Mouse (Mus musculus) liver, embryonic 14.5 days (tissue): ENCODE measurements at regions not wholly inside any gene's neighbourhood (a gene's known extent, or its start where the extent isn't known, plus 50 kb on each side); places are given as distances from the start of the nearest gene placed in this dataset.

Experiments
- ATAC-seq: fragments of 200-750 bp; cut with Nextera tagmentation; 2 replicates; pipeline ENCODE4 v1.8.0; 2017; ENCODE audit warnings: moderate number of reproducible peaks, mild to moderate bottlenecking, moderate library complexity; ENCODE audit not compliant: insufficient read depth
- DNase-seq, 3 experiments: peaks; one replicate each; pipeline ENCODE4 v3.0.0-alpha.2; 2012 to 2013; ENCODE audit warnings: low read depth in 3 of 3, low spot score in 3 of 3
- H3K27ac ChIP-seq: fragments of 300-500 bp; sonication (generic); 2 replicates; pipeline ENCODE4 v1.5.1; 2014; ENCODE audit warnings: moderate library complexity, mild to moderate bottlenecking, control low read depth, inconsistent platforms
- H3K27me3 ChIP-seq: fragments of 300-500 bp; sonication (generic); 2 replicates; pipeline ENCODE4 v1.6.1; 2014; ENCODE audit warnings: mild to moderate bottlenecking, low read length, moderate library complexity; ENCODE audit not compliant: control insufficient read depth, insufficient read depth
- H3K36me3 ChIP-seq: fragments of 300-500 bp; sonication (generic); replicated peaks from 2 replicates; pipeline ENCODE4 v1.6.1; 2014; ENCODE audit warnings: low read depth; ENCODE audit not compliant: control insufficient read depth, insufficient read depth
- H3K4me1 ChIP-seq, 2 experiments: fragments of 200-500 bp in 1 of 2; fragments of 300-500 bp in 1 of 2; sonication (generic) in 1 of 2; replicated peaks; 2 replicates each; pipeline ENCODE4 v1.6.1; 2012 to 2014; ENCODE audit warnings: antibody characterized with exemption in 1 of 2, inconsistent platforms in 1 of 2, low read length in 1 of 2; ENCODE audit not compliant: control insufficient read depth in 2 of 2, insufficient read depth in 2 of 2
- H3K4me2 ChIP-seq: fragments of 300-500 bp; sonication (generic); 2 replicates; pipeline ENCODE4 v1.6.1; 2014; ENCODE audit warnings: low read depth, mild to moderate bottlenecking, control low read depth, moderate library complexity
- H3K4me3 ChIP-seq, 2 experiments: fragments of 200-500 bp in 1 of 2; fragments of 300-500 bp in 1 of 2; sonication (generic) in 1 of 2; 2 replicates each; pipeline ENCODE4 v1.5.1; 2012 to 2014; ENCODE audit warnings: low read depth in 2 of 2, low read length in 2 of 2, mild to moderate bottlenecking in 2 of 2, control low read depth in 1 of 2, inconsistent platforms in 1 of 2, moderate library complexity in 1 of 2; ENCODE audit not compliant: insufficient read depth in 1 of 2
- H3K9ac ChIP-seq: fragments of 300-500 bp; sonication (generic); replicated peaks from 2 replicates; pipeline ENCODE4 v1.6.1; 2014; ENCODE audit warnings: mild to moderate bottlenecking, control low read depth, moderate library complexity
- H3K9me3 ChIP-seq: fragments of 300-500 bp; sonication (generic); 2 replicates; pipeline ENCODE4 v1.6.1; 2016; ENCODE audit warnings: low read length, mixed read lengths; ENCODE audit not compliant: control insufficient read depth
- CTCF ChIP-seq: IDR thresholded peaks from 2 replicates; pipeline ENCODE4 v1.5.1; 2016; ENCODE audit warnings: antibody characterized with exemption, low read depth, control low read depth
- EP300 ChIP-seq: IDR thresholded peaks from 2 replicates; pipeline ENCODE4 v1.6.1; 2016; ENCODE audit warnings: antibody characterized with exemption, low read depth
- WGBS: fragments of 180-500 bp; shearing (Covaris S2); extraction: QIAGEN DNeasy Blood & Tissue Kit; methylation state at CpG from one replicate; pipeline ENCODE4 v1.1.7; 2014; ENCODE audit not compliant: insufficient replicate concordance; 5-methylcytosine and 5-hydroxymethylcytosine counted together

DNA sequence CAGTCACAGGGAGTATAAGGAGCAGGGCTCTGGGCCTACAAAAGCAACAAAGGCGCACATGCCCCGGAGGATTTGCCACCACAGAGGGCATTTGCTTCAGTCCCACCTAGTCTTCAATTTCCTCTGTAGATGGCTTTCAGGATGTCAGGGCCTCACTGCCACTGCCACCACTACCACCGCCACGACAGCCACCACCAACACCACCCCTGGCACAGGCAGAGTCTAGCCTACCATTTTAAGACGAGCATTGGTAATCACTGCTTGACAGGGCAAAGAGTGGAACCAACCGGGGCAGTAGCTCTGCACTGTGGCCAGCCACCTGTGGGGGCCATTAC lies 132.3 kb upstream of the Zfp703 start:
- Histone ChIP-seq H3K9ac (no peak overlapping the region), H3K4me3 (no peak overlapping the region), H3K27me3 (no peaks in the 10 kb centered on the region), H3K27ac (no peak overlapping the region), H3K4me2 (no peak overlapping the region), H3K36me3 (no peaks in the 10 kb centered on the region), H3K9me3 (no peaks in the 10 kb centered on the region), H3K4me1 (peaks cover 0 to 11% of the 10 kb centered on the region in 2 experiments; a peak in 1 of 4 replicates)
- 68% methylated on average over 6 of the region's 6 CpGs for WGBS
- ATAC-seq (no peak), DNase-seq (no peak)
- TF ChIP-seq CTCF, result no peak
- TF ChIP-seq EP300, result no peak

DNA sequence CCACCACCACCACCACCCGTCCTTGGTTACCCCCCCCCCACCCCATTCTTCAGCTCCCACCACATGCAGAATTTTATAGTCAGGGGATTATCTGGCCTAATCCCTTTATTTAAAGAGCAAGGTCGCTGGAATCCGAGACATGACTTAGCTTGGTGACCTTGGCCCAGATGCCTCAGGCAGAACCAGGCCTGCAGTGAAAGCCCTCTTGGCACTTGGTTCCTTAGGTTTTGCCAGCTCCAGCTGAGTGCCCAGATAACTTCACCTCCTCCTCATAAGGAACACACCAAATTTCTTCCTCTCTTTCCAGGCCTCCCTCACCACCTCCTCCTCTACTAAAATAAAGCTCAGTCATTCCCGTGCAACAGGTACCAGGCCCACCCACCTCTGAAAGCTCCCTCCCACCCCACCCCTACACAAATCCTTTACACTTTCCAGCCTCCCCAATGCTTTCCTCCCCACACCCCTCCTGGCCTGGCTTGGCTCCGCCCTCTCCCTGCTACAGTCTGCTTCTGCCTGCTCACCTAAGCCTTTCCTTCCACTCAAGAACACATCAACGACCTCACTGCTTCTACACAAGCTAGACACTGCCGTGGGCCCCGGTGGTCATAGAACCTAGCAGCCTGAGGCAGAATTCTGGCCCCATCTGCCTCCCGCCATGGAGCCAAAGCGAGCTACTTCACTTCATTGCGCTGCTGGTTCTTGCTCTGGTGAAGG lies 131.5 kb upstream of the Zfp703 start:
- H3K9ac ChIP-seq, result no peak overlapping the region
- TF ChIP-seq CTCF (no peak), EP300 (no peak)
- no peak overlapping the region for H3K4me2 ChIP-seq
- H3K4me3 ChIP-seq, result no peak overlapping the region
- H3K27me3 ChIP-seq, result no peaks in the 10 kb centered on the region
- 57% methylated on average over 11 of the region's 11 CpGs for WGBS
- H3K27ac ChIP-seq, result no peak overlapping the region
- ATAC-seq, result no peak
- peaks cover 0 to 11% of the 10 kb centered on the region in 2 experiments; a peak in 1 of 4 replicates for H3K4me1 ChIP-seq
- DNase-seq, result no peak
- no peaks in the 10 kb centered on the region for H3K9me3 ChIP-seq
- no peaks in the 10 kb centered on the region for H3K36me3 ChIP-seq

- H3K9ac ChIP-seq, result no peak overlapping the region
- H3K27ac ChIP-seq, result no peak overlapping the region
- no peaks in the 10 kb centered on the region for H3K36me3 ChIP-seq
- no peaks in the 10 kb centered on the region for H3K9me3 ChIP-seq
- ATAC-seq (no peak), DNase-seq (no peak)
- H3K4me3 ChIP-seq, result no peak overlapping the region
- no peak overlapping the region for H3K4me2 ChIP-seq
- TF ChIP-seq CTCF, result no peak
- no peak for TF ChIP-seq EP300
- WGBS, result 63% methylated on average over 9 of the region's 9 CpGs
- peaks cover 0 to 7% of the 10 kb centered on the region in 2 experiments; a peak in 1 of 4 replicates for H3K4me1 ChIP-seq
- no peaks in the 10 kb centered on the region for H3K27me3 ChIP-seq
These were observed 130.1 kb upstream of the Zfp703 start for GRCm38 (mm10) chr8:26847009-26847408.

DNA sequence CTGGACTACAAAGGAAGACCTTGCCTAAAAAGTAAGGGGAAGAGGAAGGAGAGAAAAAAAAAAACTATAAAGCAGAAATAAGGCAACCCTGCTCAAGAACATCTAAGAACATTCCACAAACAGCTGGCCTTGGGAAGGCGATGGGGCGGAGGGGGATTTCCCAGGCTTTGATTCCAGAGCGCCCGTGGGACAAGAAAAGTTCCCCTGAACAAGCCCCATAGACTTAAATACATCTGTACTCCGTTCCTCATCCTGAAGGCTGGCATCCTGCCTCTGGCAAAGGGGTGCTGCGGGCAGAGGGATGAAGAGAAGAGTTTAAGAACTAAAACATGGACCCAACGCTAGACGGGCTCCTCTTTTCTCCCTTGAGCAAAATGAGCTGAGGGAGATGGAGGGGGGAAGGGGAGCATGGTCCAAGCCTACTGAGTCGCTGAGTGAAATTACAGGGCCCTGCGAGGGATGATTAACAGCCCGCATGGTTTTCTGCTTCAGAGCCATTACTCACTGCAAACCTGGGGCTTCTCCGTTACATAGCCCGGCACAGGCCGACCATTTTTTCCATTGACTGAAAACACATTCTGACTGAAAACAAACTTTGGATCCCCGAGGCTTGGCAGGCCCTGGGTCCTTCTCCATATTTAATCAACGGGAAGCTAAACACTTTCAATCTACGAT lies 128.9 kb upstream of the Zfp703 start:
- no peak for ATAC-seq
- H3K27me3 ChIP-seq, result no peaks in the 10 kb centered on the region
- WGBS, result 72% methylated on average over 17 of the region's 17 CpGs

DNA sequence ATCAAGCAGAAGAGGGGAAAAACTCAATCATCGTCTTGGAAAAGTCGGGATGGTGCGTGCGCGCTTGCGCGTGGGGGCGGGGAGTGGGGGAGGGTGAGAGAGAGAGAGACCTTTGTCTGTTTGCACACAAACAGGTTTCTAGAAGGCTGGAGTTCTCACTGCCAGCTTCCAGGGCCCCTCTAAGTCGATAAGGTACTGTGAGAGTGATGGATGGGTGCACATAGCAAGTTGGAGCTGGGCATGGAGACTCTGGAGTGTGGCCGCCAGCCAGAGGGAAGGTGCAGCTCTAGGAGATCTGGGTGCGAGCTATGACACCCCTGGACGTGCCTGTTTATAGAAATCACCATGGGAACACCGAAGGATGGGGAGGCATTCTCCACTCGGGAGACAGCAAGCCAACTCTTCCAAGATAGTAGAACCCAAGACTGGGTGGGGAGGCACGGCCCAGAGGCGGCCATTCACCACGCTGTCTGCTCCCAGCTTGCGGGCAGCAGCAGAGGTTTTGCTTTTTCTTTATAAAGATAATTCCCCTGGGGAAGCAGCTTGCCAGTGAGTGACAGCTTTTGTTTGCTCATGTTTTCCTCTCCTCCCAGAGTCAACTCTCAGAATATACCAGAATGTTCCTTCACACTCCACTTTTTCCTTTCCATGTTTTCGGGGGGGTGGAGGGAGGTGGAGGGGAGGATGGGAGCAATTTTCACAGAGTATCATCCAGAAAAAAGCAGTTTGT lies 128.0 kb upstream of the Zfp703 start:
- 66% methylated on average over 19 of the region's 19 CpGs for WGBS
- no peak overlapping the region for H3K27ac ChIP-seq

More for the DNA sequence above, 128.9 kb upstream of the Zfp703 start:
- H3K36me3 ChIP-seq, result no peaks in the 10 kb centered on the region
- H3K4me1 ChIP-seq, result peaks cover 0 to 7% of the 10 kb centered on the region in 2 experiments; a peak in 1 of 4 replicates
- H3K9ac ChIP-seq, result no peak overlapping the region
- H3K4me3 ChIP-seq, result no peak overlapping the region
- TF ChIP-seq EP300, result no peak
- TF ChIP-seq CTCF, result no peak
- H3K9me3 ChIP-seq, result no peaks in the 10 kb centered on the region
- H3K27ac ChIP-seq, result no peak overlapping the region
- H3K4me2 ChIP-seq, result no peak overlapping the region
- no peak for DNase-seq

More for the DNA sequence above, 128.0 kb upstream of the Zfp703 start:
- ATAC-seq, result no peak
- no peaks in the 10 kb centered on the region for H3K27me3 ChIP-seq
- H3K4me3 ChIP-seq, result no peak overlapping the region
- no peaks in the 10 kb centered on the region for H3K9me3 ChIP-seq
- no peak overlapping the region for H3K4me2 ChIP-seq
- H3K9ac ChIP-seq, result no peak overlapping the region
- no peaks in the 10 kb centered on the region for H3K36me3 ChIP-seq
- H3K4me1 ChIP-seq, result peaks cover 0 to 3% of the 10 kb centered on the region in 2 experiments; a peak in 2 of 4 replicates
- DNase-seq, result no peak
- TF ChIP-seq EP300, result no peak
- no peak for TF ChIP-seq CTCF
